Mouse (Mus musculus): ENCODE results near the gene Ccdc180. TPM values are rescaled to one million over a fixed set of nuclear protein-coding genes. Genes with fewer than 3 reads are reported as not detected.
A peak's percentile ranks its signal among the peaks of the same experiment; 100 is the strongest.

Ccdc180 gene
- polyA plus RNA-seq (2015; fragmentation: Nextera tagmentation; extraction: Ambion mirVana) = 0.14 and 0.43 TPM in 2 replicates

GRCm38 (mm10) chr4:45890066-45890761 lies at the start of gene Ccdc180:
Gene Ccdc180, plus strand, starts transcription at chr4:45890303.
- no peak within 1 kb of the TSS for H3K9ac ChIP-seq (replicated peaks)
- H3K4me1 ChIP-seq (replicated peaks) = peaks cover 12% of the 10 kb centered on the region
- WGBS = 6% methylated on average over 19 of the region's 19 CpGs
- no peaks in the 10 kb centered on the region for H3K9me3 ChIP-seq
- no peaks in the 10 kb centered on the region for H3K27me3 ChIP-seq
- H3K4me3 ChIP-seq (replicated peaks) = 0 out of 2 replicates have a peak within 1 kb of the TSS, but pooled peaks have one; percentile 5
- peak within 1 kb of the TSS; percentile 33 for H3K4me2 ChIP-seq (replicated peaks)
- ATAC-seq = peak; percentile 66; the same call in 1 of the 2 replicates
- no peaks in the 10 kb centered on the region for H3K36me3 ChIP-seq
- no peak within 1 kb of the TSS for H3K27ac ChIP-seq

GRCm38 (mm10) chr4:45844355-45844754 lies 45.7 kb upstream of the Ccdc180 start:
- WGBS = 41% methylated on average over 14 of the region's 14 CpGs
- Histone ChIP-seq H3K4me2 (replicated peaks) (no peak overlapping the region), H3K27me3 (0 out of 2 replicates have a peak, but pooled peaks cover 10% of the 10 kb centered on the region), H3K27ac (no peak overlapping the region), H3K9me3 (no peaks in the 10 kb centered on the region), H3K4me1 (replicated peaks) (peaks cover 10% of the 10 kb centered on the region), H3K36me3 (no peaks in the 10 kb centered on the region), H3K4me3 (replicated peaks) (no peak overlapping the region), H3K9ac (replicated peaks) (no peak overlapping the region)
- 0 out of 2 replicates have a peak, but pooled peaks have one; percentile 62 for ATAC-seq

- no peak for ATAC-seq
- no peak overlapping the region for H3K27ac ChIP-seq
- 0 out of 2 replicates have a peak, but pooled peaks cover 10% of the 10 kb centered on the region for H3K27me3 ChIP-seq
- H3K36me3 ChIP-seq = no peaks in the 10 kb centered on the region
- no peak overlapping the region for H3K9ac ChIP-seq (replicated peaks)
- 91% methylated on average over 2 of the region's 2 CpGs for WGBS
- peaks cover 13% of the 10 kb centered on the region for H3K4me1 ChIP-seq (replicated peaks)
- H3K4me2 ChIP-seq (replicated peaks) = no peak overlapping the region
- no peaks in the 10 kb centered on the region for H3K9me3 ChIP-seq
- H3K4me3 ChIP-seq (replicated peaks) = no peak overlapping the region
Measured at GRCm38 (mm10) chr4:45846263-45846662, 43.8 kb upstream of the Ccdc180 start.

GRCm38 (mm10) chr4:45848109-45848824 lies 41.8 kb upstream of the Ccdc180 start, which contains the start of gene Stra6l:
Gene Stra6l, plus strand, starts transcription at chr4:45848664.
- no peaks in the 10 kb centered on the region for H3K36me3 ChIP-seq
- WGBS = 78% methylated on average over 10 of the region's 10 CpGs
- no peak within 1 kb of the TSS for H3K4me2 ChIP-seq (replicated peaks)
- H3K9ac ChIP-seq (replicated peaks) = no peak within 1 kb of the TSS
- no peaks in the 10 kb centered on the region for H3K9me3 ChIP-seq
- no peak within 1 kb of the TSS for H3K4me3 ChIP-seq (replicated peaks)
- ATAC-seq = no peak
- H3K27me3 ChIP-seq = 0 out of 2 replicates have a peak, but pooled peaks cover 10% of the 10 kb centered on the region
- peaks cover 13% of the 10 kb centered on the region for H3K4me1 ChIP-seq (replicated peaks)
- H3K27ac ChIP-seq = no peak within 1 kb of the TSS

GRCm38 (mm10) chr4:45848825-45849156 lies 41.3 kb upstream of the Ccdc180 start:
- H3K27me3 ChIP-seq = 0 out of 2 replicates have a peak, but pooled peaks cover 10% of the 10 kb centered on the region
- no peak overlapping the region for H3K9ac ChIP-seq (replicated peaks)
- H3K27ac ChIP-seq = no peak overlapping the region
- 48% methylated on average over 10 of the region's 10 CpGs for WGBS
- H3K4me2 ChIP-seq (replicated peaks) = no peak overlapping the region
- H3K9me3 ChIP-seq = no peaks in the 10 kb centered on the region
- peaks cover 13% of the 10 kb centered on the region for H3K4me1 ChIP-seq (replicated peaks)
- ATAC-seq = no peak
- H3K36me3 ChIP-seq = no peaks in the 10 kb centered on the region
- no peak overlapping the region for H3K4me3 ChIP-seq (replicated peaks)

GRCm38 (mm10) chr4:45849419-45849818 lies 40.7 kb upstream of the Ccdc180 start:
- Histone ChIP-seq H3K27me3 (0 out of 2 replicates have a peak, but pooled peaks cover 13% of the 10 kb centered on the region), H3K9ac (replicated peaks) (no peak overlapping the region), H3K27ac (no peak overlapping the region), H3K4me1 (replicated peaks) (peaks cover 12% of the 10 kb centered on the region), H3K4me2 (replicated peaks) (no peak overlapping the region), H3K36me3 (no peaks in the 10 kb centered on the region), H3K9me3 (no peaks in the 10 kb centered on the region), H3K4me3 (replicated peaks) (no peak overlapping the region)
- no peak for ATAC-seq
- 24% methylated on average over 1 of the region's 1 CpGs for WGBS

GRCm38 (mm10) chr4:45851640-45852051 lies 38.5 kb upstream of the Ccdc180 start:
- H3K9me3 ChIP-seq = no peaks in the 10 kb centered on the region
- peaks cover 9% of the 10 kb centered on the region for H3K4me1 ChIP-seq (replicated peaks)
- no peak for ATAC-seq
- H3K36me3 ChIP-seq = no peaks in the 10 kb centered on the region
- H3K4me2 ChIP-seq (replicated peaks) = no peak overlapping the region
- H3K27me3 ChIP-seq = 0 out of 2 replicates have a peak, but pooled peaks cover 16% of the 10 kb centered on the region
- 42% methylated on average over 3 of the region's 3 CpGs for whole genome bisulfite sequencing
- H3K9ac ChIP-seq (replicated peaks) = no peak overlapping the region
- H3K4me3 ChIP-seq (replicated peaks) = no peak overlapping the region
- no peak overlapping the region for H3K27ac ChIP-seq

GRCm38 (mm10) chr4:45853496-45854246 lies 36.4 kb upstream of the Ccdc180 start:
- H3K4me3 ChIP-seq (replicated peaks) = no peak overlapping the region
- peaks cover 9% of the 10 kb centered on the region for H3K4me1 ChIP-seq (replicated peaks)
- H3K4me2 ChIP-seq (replicated peaks) = no peak overlapping the region
- peaks cover 12% of the 10 kb centered on the region; the same call in 1 of the 2 replicates for H3K27me3 ChIP-seq
- 82% methylated on average over 15 of the region's 15 CpGs for WGBS
- no peaks in the 10 kb centered on the region for H3K36me3 ChIP-seq
- no peak for ATAC-seq
- no peaks in the 10 kb centered on the region for H3K9me3 ChIP-seq
- no peak overlapping the region for H3K27ac ChIP-seq
- no peak overlapping the region for H3K9ac ChIP-seq (replicated peaks)

- Histone ChIP-seq H3K4me2 (replicated peaks) (no peak overlapping the region), H3K9me3 (peaks cover 4% of the 10 kb centered on the region; the same call in 1 of the 2 replicates), H3K9ac (replicated peaks) (no peak overlapping the region; the same call in 1 of the 2 replicates), H3K4me3 (replicated peaks) (no peak overlapping the region), H3K36me3 (no peaks in the 10 kb centered on the region), H3K27ac (no peak overlapping the region), H3K27me3 (peaks cover 12% of the 10 kb centered on the region; the same call in 1 of the 2 replicates), H3K4me1 (replicated peaks) (no peaks in the 10 kb centered on the region; the same call in 1 of the 2 replicates)
- peak; percentile 83 for ATAC-seq
- 49% methylated on average over 19 of the region's 19 CpGs for WGBS
Measured at GRCm38 (mm10) chr4:45855803-45856424, 34.2 kb upstream of the Ccdc180 start.

GRCm38 (mm10) chr4:45861160-45861559 lies 28.9 kb upstream of the Ccdc180 start:
- Histone ChIP-seq H3K27ac (no peak overlapping the region), H3K9ac (replicated peaks) (no peak overlapping the region), H3K9me3 (peaks cover 4% of the 10 kb centered on the region; the same call in 1 of the 2 replicates), H3K4me2 (replicated peaks) (no peak overlapping the region), H3K4me1 (replicated peaks) (no peaks in the 10 kb centered on the region), H3K27me3 (peaks cover 5% of the 10 kb centered on the region), H3K4me3 (replicated peaks) (no peak overlapping the region), H3K36me3 (no peaks in the 10 kb centered on the region)
- no peak for ATAC-seq
- 54% methylated on average over 5 of the region's 5 CpGs for WGBS

- Histone ChIP-seq H3K27ac (no peak overlapping the region), H3K4me1 (replicated peaks) (peaks cover 10% of the 10 kb centered on the region; the same call in 1 of the 2 replicates), H3K36me3 (no peaks in the 10 kb centered on the region), H3K4me3 (replicated peaks) (no peak overlapping the region), H3K4me2 (replicated peaks) (no peak overlapping the region), H3K27me3 (no peaks in the 10 kb centered on the region; the same call in 1 of the 2 replicates), H3K9ac (replicated peaks) (no peak overlapping the region), H3K9me3 (no peaks in the 10 kb centered on the region)
- 56% methylated on average over 8 of the region's 8 CpGs for WGBS
- ATAC-seq = no peak
Measured at GRCm38 (mm10) chr4:45867416-45867815, 22.7 kb upstream of the Ccdc180 start.

Data from midbrain, embryonic 13.5 days (tissue).